Mouse (Mus musculus): Measurements from ENCODE around the gene Ruvbl2. TPM values are rescaled to one million over a fixed set of nuclear protein-coding genes. Genes with fewer than 3 reads are reported as not detected.

The Ruvbl2 gene
- 33.3 TPM for polyA plus RNA-seq (2014; fragmentation: Illumina TruSeq; extraction: RNeasy Lipid Tissue Mini Kit (QIAGEN cat#74804); ENCODE audit: insufficient read depth, low read depth, low replicate concordance)

GRCm38 (mm10) chr7:45437521-45438276 is at the start of gene Ruvbl2:
Gene Ruvbl2 (minus strand): TSS chr7:45438096.

DNA sequence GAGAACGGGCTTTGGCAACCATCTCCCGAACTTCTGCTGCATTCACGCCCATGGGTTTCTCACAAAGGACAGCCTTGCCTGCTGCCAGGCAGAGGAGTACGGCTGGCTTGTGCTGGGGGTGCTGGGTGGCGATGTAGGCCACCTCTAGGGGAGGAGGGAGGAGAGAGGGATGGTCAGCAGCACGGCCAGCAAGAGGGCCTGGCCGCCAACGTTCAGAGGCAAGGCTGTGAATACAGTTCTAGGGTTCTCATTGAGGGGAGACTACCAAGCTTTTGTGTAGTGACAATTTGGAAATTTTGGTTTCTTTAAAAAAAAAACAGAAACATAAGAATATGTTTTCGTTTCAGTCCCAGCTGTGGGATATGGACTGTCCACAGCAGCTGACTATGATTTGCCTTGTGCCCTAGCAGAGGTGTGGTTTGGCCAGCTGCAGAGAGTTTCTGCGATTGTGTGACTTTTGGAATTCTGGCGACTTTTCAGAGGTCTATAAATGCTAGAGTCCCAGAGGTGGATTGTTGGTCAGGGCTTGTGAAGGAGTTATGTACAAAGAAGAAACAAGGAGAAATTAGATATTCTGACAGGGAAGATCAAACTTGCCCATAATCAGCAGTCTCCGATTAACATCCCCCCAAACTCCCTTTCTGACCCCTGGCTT is 49.0 kb upstream of the Ruvbl2 start, which contains the start of gene Gm45808:
TSS of gene Gm45808 (minus strand) at position 51 of the 655 bp plus-strand sequence.

GRCm38 (mm10) chr7:45481374-45481927 is 43.6 kb upstream of the Ruvbl2 start, which contains the start of gene Tulp2:
Gene Tulp2 (plus strand): TSS chr7:45481877.

GRCm38 (mm10) chr7:45466283-45467089 is 28.6 kb upstream of the Ruvbl2 start, which contains the start of gene Bax:
Gene Bax (minus strand): TSS chr7:45466898.

GRCm38 (mm10) chr7:45459564-45460140 is 21.8 kb upstream of the Ruvbl2 start, which contains the start of gene Ftl1:
Gene Ftl1 (minus strand): TSS chr7:45459884.

DNA sequence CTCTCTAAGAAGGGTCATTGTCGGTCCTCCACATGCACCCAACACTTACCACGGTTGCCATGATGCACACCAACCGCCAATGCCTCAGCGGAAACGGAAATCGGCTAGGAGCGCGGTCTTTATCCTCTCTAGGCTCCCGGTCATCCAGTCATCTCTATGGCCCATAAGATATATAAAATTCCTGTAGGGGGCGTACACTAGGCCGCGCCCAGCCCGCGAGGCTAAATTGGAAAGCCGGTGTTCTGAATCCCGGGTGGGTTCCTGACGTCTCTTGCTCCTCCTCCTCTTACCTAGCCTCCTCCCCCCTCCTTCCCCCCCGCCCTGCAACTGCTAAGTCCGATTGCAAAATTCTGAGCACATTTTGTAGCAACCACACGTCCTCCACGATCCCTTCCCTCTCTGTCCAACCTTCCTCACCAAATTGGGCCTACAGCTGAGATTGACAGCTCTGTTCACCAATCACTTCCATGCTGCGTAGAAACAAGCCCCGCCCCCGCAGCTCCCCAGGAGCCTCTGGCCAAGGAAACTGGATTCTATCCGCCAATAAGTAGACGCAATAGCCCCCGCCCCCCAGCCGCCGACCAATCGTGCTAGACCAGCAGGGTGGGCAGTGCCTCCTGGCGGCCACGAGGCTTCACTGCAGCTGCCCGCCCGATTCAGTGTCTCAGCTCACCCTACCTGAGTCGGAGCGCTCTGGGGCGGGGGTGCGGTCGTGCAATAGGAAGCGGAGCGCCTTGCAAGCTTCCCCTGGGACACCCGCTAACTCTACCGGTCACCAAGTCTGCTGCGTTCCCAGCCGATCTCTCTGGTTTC is 3.5 kb downstream of the Ruvbl2 start, which contains the start of gene Gys1:
TSS of gene Gys1 (plus strand) at position 642 of the 813 bp plus-strand sequence.

GRCm38 (mm10) chr7:45420615-45420919 is 17.3 kb downstream of the Ruvbl2 start, which contains the start of gene Lhb:
Gene Lhb (plus strand): TSS chr7:45420820.

GRCm38 (mm10) chr7:45413113-45413863 is 24.6 kb downstream of the Ruvbl2 start, which contains the start of gene Ntf5:
Gene Ntf5 (plus strand): TSS chr7:45413695.

GRCm38 (mm10) chr7:45405091-45406075 is 32.5 kb downstream of the Ruvbl2 start, which contains the start of gene Kcna7:
Gene Kcna7 (plus strand): TSS chr7:45405653.

GRCm38 (mm10) chr7:45395578-45396336 is 42.1 kb downstream of the Ruvbl2 start, which contains the start of gene Snrnp70:
Gene Snrnp70 (minus strand): TSS chr7:45395742.

Other genes with a start within 250 kb of the Ruvbl2 start
- gene Ccdc155, start 233.2 kb downstream of the Ruvbl2 start, polyA plus RNA-seq (2014; fragmentation: Illumina TruSeq; extraction: RNeasy Lipid Tissue Mini Kit (QIAGEN cat#74804); ENCODE audit: insufficient read depth, low read depth, low replicate concordance), result 1.5 TPM
- 0.81 TPM for gene Dkkl1, start 225.9 kb downstream of the Ruvbl2 start, polyA plus RNA-seq (2014; fragmentation: Illumina TruSeq; extraction: RNeasy Lipid Tissue Mini Kit (QIAGEN cat#74804); ENCODE audit: insufficient read depth, low read depth, low replicate concordance)
- 16.7 TPM for gene Tead2, start 222.3 kb downstream of the Ruvbl2 start, polyA plus RNA-seq (2014; fragmentation: Illumina TruSeq; extraction: RNeasy Lipid Tissue Mini Kit (QIAGEN cat#74804); ENCODE audit: insufficient read depth, low read depth, low replicate concordance)
- gene Cd37, start 199.0 kb downstream of the Ruvbl2 start, polyA plus RNA-seq (2014; fragmentation: Illumina TruSeq; extraction: RNeasy Lipid Tissue Mini Kit (QIAGEN cat#74804); ENCODE audit: insufficient read depth, low read depth, low replicate concordance), result 36.3 TPM
- not detected for gene Slc6a16, start 197.0 kb downstream of the Ruvbl2 start, polyA plus RNA-seq (2014; fragmentation: Illumina TruSeq; extraction: RNeasy Lipid Tissue Mini Kit (QIAGEN cat#74804); ENCODE audit: insufficient read depth, low read depth, low replicate concordance)
- gene Slc6a21, start 160.6 kb downstream of the Ruvbl2 start, polyA plus RNA-seq (2014; fragmentation: Illumina TruSeq; extraction: RNeasy Lipid Tissue Mini Kit (QIAGEN cat#74804); ENCODE audit: insufficient read depth, low read depth, low replicate concordance), result not detected
- gene Trpm4, start 104.3 kb downstream of the Ruvbl2 start, polyA plus RNA-seq (2014; fragmentation: Illumina TruSeq; extraction: RNeasy Lipid Tissue Mini Kit (QIAGEN cat#74804); ENCODE audit: insufficient read depth, low read depth, low replicate concordance), result 26.8 TPM
- gene Hrc, start 102.8 kb downstream of the Ruvbl2 start, polyA plus RNA-seq (2014; fragmentation: Illumina TruSeq; extraction: RNeasy Lipid Tissue Mini Kit (QIAGEN cat#74804); ENCODE audit: insufficient read depth, low read depth, low replicate concordance), result 4.6 TPM
- 0.80 TPM for gene Ppfia3, start 71.1 kb downstream of the Ruvbl2 start, polyA plus RNA-seq (2014; fragmentation: Illumina TruSeq; extraction: RNeasy Lipid Tissue Mini Kit (QIAGEN cat#74804); ENCODE audit: insufficient read depth, low read depth, low replicate concordance)
- gene Lin7b, start 67.5 kb downstream of the Ruvbl2 start, polyA plus RNA-seq (2014; fragmentation: Illumina TruSeq; extraction: RNeasy Lipid Tissue Mini Kit (QIAGEN cat#74804); ENCODE audit: insufficient read depth, low read depth, low replicate concordance), result not detected
- 123 TPM for gene Snrnp70, start 42.4 kb downstream of the Ruvbl2 start, polyA plus RNA-seq (2014; fragmentation: Illumina TruSeq; extraction: RNeasy Lipid Tissue Mini Kit (QIAGEN cat#74804); ENCODE audit: insufficient read depth, low read depth, low replicate concordance)
- gene Kcna7, start 32.4 kb downstream of the Ruvbl2 start, polyA plus RNA-seq (2014; fragmentation: Illumina TruSeq; extraction: RNeasy Lipid Tissue Mini Kit (QIAGEN cat#74804); ENCODE audit: insufficient read depth, low read depth, low replicate concordance), result not detected
- 3.0 TPM for gene Ntf5, start 24.4 kb downstream of the Ruvbl2 start, polyA plus RNA-seq (2014; fragmentation: Illumina TruSeq; extraction: RNeasy Lipid Tissue Mini Kit (QIAGEN cat#74804); ENCODE audit: insufficient read depth, low read depth, low replicate concordance)
- 5.9 TPM for gene Lhb, start 17.3 kb downstream of the Ruvbl2 start, polyA plus RNA-seq (2014; fragmentation: Illumina TruSeq; extraction: RNeasy Lipid Tissue Mini Kit (QIAGEN cat#74804); ENCODE audit: insufficient read depth, low read depth, low replicate concordance)
- 8.9 TPM for gene Gys1, start 3.3 kb downstream of the Ruvbl2 start, polyA plus RNA-seq (2014; fragmentation: Illumina TruSeq; extraction: RNeasy Lipid Tissue Mini Kit (QIAGEN cat#74804); ENCODE audit: insufficient read depth, low read depth, low replicate concordance)
- gene Ftl1, start 21.8 kb upstream of the Ruvbl2 start, polyA plus RNA-seq (2014; fragmentation: Illumina TruSeq; extraction: RNeasy Lipid Tissue Mini Kit (QIAGEN cat#74804); ENCODE audit: insufficient read depth, low read depth, low replicate concordance), result 2,902 TPM
- 93.3 TPM for gene Bax, start 28.8 kb upstream of the Ruvbl2 start, polyA plus RNA-seq (2014; fragmentation: Illumina TruSeq; extraction: RNeasy Lipid Tissue Mini Kit (QIAGEN cat#74804); ENCODE audit: insufficient read depth, low read depth, low replicate concordance)
- not detected for gene Tulp2, start 43.8 kb upstream of the Ruvbl2 start, polyA plus RNA-seq (2014; fragmentation: Illumina TruSeq; extraction: RNeasy Lipid Tissue Mini Kit (QIAGEN cat#74804); ENCODE audit: insufficient read depth, low read depth, low replicate concordance)
- gene Gm45808, start 48.7 kb upstream of the Ruvbl2 start, polyA plus RNA-seq (2014; fragmentation: Illumina TruSeq; extraction: RNeasy Lipid Tissue Mini Kit (QIAGEN cat#74804); ENCODE audit: insufficient read depth, low read depth, low replicate concordance), result not detected
- 5.0 TPM for gene Dhdh, start 50.7 kb upstream of the Ruvbl2 start, polyA plus RNA-seq (2014; fragmentation: Illumina TruSeq; extraction: RNeasy Lipid Tissue Mini Kit (QIAGEN cat#74804); ENCODE audit: insufficient read depth, low read depth, low replicate concordance)
- 134 TPM for gene Nucb1, start 72.3 kb upstream of the Ruvbl2 start, polyA plus RNA-seq (2014; fragmentation: Illumina TruSeq; extraction: RNeasy Lipid Tissue Mini Kit (QIAGEN cat#74804); ENCODE audit: insufficient read depth, low read depth, low replicate concordance)
- gene Ppp1r15a, start 88.2 kb upstream of the Ruvbl2 start, polyA plus RNA-seq (2014; fragmentation: Illumina TruSeq; extraction: RNeasy Lipid Tissue Mini Kit (QIAGEN cat#74804); ENCODE audit: insufficient read depth, low read depth, low replicate concordance), result 62.8 TPM
- 5.7 TPM for gene Plekha4, start 88.2 kb upstream of the Ruvbl2 start, polyA plus RNA-seq (2014; fragmentation: Illumina TruSeq; extraction: RNeasy Lipid Tissue Mini Kit (QIAGEN cat#74804); ENCODE audit: insufficient read depth, low read depth, low replicate concordance)
- gene Hsd17b14, start 116.8 kb upstream of the Ruvbl2 start, polyA plus RNA-seq (2014; fragmentation: Illumina TruSeq; extraction: RNeasy Lipid Tissue Mini Kit (QIAGEN cat#74804); ENCODE audit: insufficient read depth, low read depth, low replicate concordance), result 0.54 TPM
- gene Bcat2, start 132.1 kb upstream of the Ruvbl2 start, polyA plus RNA-seq (2014; fragmentation: Illumina TruSeq; extraction: RNeasy Lipid Tissue Mini Kit (QIAGEN cat#74804); ENCODE audit: insufficient read depth, low read depth, low replicate concordance), result 43.0 TPM
- not detected for gene Fgf21, start 177.4 kb upstream of the Ruvbl2 start, polyA plus RNA-seq (2014; fragmentation: Illumina TruSeq; extraction: RNeasy Lipid Tissue Mini Kit (QIAGEN cat#74804); ENCODE audit: insufficient read depth, low read depth, low replicate concordance)
- gene Fut1, start 179.2 kb upstream of the Ruvbl2 start, polyA plus RNA-seq (2014; fragmentation: Illumina TruSeq; extraction: RNeasy Lipid Tissue Mini Kit (QIAGEN cat#74804); ENCODE audit: insufficient read depth, low read depth, low replicate concordance), result not detected
- gene Izumo1, start 183.7 kb upstream of the Ruvbl2 start, polyA plus RNA-seq (2014; fragmentation: Illumina TruSeq; extraction: RNeasy Lipid Tissue Mini Kit (QIAGEN cat#74804); ENCODE audit: insufficient read depth, low read depth, low replicate concordance), result 0.38 TPM
- 47.4 TPM for gene Rasip1, start 189.4 kb upstream of the Ruvbl2 start, polyA plus RNA-seq (2014; fragmentation: Illumina TruSeq; extraction: RNeasy Lipid Tissue Mini Kit (QIAGEN cat#74804); ENCODE audit: insufficient read depth, low read depth, low replicate concordance)
- gene Mamstr, start 201.9 kb upstream of the Ruvbl2 start, polyA plus RNA-seq (2014; fragmentation: Illumina TruSeq; extraction: RNeasy Lipid Tissue Mini Kit (QIAGEN cat#74804); ENCODE audit: insufficient read depth, low read depth, low replicate concordance), result 1.9 TPM
- gene Fut2, start 228.3 kb upstream of the Ruvbl2 start, polyA plus RNA-seq (2014; fragmentation: Illumina TruSeq; extraction: RNeasy Lipid Tissue Mini Kit (QIAGEN cat#74804); ENCODE audit: insufficient read depth, low read depth, low replicate concordance), result 0.20 TPM
- 0.75 TPM for gene Ntn5, start 245.9 kb upstream of the Ruvbl2 start, polyA plus RNA-seq (2014; fragmentation: Illumina TruSeq; extraction: RNeasy Lipid Tissue Mini Kit (QIAGEN cat#74804); ENCODE audit: insufficient read depth, low read depth, low replicate concordance)